Mouse (Mus musculus) left cerebral cortex, postnatal 4 days (tissue): ENCODE data around the gene Rnase2b. TPM values are rescaled to one million over a fixed set of nuclear protein-coding genes. Genes with fewer than 3 reads are reported as not detected.
A peak's percentile ranks its signal among the peaks of the same experiment; 100 is the strongest.
"Not testable (repeated sequence)": the region's sequence is repeated elsewhere in the genome, so short reads cannot be mapped to it uniquely, and the experiment has no call there.

Source experiments
- DNase-seq: peaks from one replicate; pipeline ENCODE4 v3.0.0-alpha.2; 2022
- intact Hi-C: fragments of 180-260 bp; cut with DNase I; formaldehyde crosslinking; loops from one replicate; pipeline ENCODE4 v1.15.1; 2025
- total RNA-seq, 2 experiments: library from RNA; stranded (reverse); gene quantifications; 2 replicates each; pipeline ENCODE4 v1.2.3; 2021

The Rnase2b gene
- total RNA-seq, 2 experiments from 2014 or later: not detected

DNA sequence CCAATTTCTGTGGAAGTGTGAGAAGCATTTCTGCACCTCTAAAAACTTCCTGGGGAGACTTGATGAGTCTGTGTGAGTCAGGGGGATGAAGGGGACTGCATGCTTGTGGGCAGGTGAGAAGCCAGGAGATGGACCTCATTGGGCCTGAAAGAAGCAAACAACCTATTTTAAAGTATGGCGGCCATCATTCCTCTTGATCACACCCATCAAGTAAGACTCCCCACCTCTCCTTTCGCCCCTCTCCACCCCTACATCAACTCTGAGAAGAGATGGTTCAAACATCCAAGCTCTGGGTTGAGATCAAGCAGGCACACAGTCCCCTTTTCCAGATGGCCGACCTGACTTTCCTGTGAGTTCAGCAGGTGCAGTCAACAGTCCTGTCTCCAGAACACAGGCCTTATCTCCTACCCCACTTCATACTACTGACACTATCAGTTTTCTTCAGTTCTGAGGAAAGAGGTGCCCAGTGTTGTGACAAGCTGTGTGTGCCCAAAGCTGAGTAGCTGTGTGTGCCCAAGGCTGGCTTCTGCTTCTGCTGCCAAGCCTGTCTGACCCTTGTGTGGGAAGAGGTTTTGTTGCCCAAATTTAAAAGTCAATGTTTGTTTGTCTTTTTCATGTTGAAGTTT is 11.7 kb upstream of the Rnase2b start:
- intact Hi-C loops: no loop called here
- DNase-seq: no peak

DNA sequence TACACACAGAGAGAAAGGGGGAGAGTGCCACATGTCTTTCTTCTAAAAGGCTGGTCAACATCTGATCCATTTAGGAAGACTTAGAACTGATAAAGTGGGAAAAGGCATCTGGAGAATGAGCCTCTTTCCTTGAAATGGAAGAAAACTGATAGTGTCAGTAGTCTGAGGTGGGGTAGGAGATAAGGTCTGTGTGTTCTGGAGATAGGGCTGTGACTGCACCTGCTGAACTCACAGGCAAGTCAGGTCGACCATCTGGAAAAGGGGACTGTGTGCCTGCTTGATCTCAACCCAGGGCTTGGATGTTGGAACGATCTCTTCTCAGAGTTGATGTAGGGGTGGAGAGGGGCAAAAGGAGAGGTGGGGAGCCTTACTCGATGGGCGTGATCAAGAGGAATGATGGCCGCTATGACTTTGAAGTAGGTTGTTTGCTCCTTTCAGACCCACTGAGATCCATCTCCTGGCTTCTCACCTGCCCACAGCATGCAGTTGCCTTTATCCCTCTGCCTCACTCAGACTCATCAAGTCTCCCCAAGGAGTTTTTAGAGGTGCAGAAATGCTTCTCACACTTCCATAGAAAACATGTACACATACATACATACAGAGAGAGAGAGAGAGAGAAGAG is 9.7 kb upstream of the Rnase2b start:
- DNase-seq: no peak
- intact Hi-C loops: no loop called here

DNA sequence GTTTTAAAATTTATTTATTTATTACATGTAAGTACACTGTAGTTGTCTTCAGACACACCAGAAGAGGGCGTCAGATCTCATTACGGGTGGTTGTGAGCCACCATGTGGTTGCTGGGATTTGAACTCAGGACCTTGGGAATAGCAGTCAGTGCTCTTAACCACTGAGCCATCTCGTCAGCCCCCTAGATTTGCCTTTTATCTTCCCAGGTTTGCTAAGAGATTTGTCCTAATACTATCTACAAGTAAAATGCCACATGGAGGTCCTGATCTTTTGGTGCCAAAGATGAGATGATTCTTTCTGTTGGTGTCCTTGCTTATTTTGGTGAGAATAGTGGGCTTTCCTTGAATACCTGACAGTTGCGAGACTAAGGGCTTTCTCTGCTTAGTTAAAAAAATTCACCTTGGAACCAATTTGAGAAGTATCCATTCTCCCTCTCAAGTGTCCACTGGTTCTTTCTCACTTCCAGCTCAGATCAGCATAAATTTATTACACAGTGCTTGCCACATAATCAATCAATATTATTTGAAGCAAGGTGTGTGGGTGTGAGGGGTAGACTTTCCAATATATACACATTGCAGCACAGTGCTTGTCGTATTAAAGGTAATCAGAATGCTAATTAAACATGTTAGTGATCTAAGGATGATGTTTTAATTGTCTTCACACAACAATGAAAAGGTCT is 5.9 kb upstream of the Rnase2b start:
- DNase-seq: no peak
- intact Hi-C loops: no loop called here

DNA sequence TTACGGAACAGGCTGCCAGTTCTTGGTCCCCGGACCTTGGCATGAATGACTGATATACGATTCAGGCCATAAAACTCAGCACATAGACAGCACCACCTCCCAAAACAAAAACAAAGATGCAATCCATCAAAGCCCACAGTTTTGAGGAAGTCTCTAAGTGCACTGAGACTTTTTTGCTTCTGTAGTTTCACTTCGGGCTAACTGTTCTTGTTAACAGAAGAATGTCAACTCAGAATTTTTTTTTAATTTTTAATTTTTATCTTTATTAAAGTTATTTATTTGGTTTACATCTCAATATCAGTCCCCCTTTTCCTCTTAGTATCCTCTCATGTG is 5.4 kb upstream of the Rnase2b start:
- DNase-seq: no peak
- intact Hi-C loops: no loop called here

DNA sequence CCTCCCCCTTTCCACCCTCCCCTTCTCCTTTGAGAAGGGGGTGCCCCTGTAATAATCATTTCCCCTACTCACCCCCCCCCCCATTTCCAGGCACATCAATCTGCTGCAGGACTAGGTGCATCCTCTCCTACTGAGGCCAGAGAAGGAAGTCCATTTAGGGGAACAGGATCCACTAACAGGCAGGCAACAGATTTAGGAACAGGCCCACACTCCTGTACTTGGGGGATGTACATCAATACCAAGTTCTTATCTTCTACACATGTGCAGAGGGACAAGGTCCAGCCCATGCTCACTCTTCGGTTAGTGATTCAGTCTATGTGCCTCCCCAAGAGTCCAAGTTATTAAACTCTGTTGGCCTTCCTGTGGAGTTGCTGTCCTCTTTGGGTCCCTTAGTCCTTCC is 5.0 kb upstream of the Rnase2b start:
- no peak for DNase-seq
- intact Hi-C loops: no loop called here

DNA sequence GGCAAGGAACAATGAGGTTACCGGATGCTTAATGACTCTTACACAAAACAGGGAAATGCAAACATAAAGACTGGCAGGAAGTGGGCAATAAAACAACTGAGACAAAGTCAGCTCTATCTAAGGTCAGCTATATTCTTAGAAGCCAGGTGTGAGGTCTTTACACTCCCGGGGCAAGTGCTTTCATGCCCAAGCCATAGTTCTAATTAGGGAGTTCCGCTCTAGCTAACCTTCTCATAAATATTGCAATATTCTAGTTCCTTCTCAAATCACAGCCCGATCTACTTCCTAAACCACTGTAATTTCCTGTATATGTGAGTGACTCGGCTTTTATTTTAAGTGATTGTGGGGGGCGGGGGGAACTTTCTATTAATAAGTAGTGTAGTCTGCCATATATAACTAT is 1.3 kb downstream of the Rnase2b start:
- DNase-seq, intact Hi-C loops: not testable (repeated sequence)

DNA sequence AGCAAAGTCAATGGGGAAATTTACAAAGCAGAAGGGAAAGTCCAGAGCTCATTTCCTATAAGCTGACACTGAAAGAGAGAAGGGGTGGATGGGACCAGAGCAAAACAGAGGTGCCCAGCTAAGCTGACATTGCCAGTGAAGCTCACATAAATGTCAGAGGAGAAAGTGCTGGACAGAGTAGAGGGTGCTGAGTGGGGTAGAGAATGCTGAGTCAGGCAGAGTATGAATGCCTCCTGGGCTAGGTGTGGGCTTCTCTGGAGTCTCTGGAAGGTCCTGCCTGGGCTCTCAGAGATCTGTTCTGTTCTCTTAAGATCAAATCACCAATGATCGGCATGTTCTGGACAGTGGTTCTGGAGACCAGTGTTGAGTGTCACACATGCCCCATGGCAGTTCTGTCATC is 3.4 kb downstream of the Rnase2b start:
- intact Hi-C loops: no loop called here
- no peak for DNase-seq

DNA sequence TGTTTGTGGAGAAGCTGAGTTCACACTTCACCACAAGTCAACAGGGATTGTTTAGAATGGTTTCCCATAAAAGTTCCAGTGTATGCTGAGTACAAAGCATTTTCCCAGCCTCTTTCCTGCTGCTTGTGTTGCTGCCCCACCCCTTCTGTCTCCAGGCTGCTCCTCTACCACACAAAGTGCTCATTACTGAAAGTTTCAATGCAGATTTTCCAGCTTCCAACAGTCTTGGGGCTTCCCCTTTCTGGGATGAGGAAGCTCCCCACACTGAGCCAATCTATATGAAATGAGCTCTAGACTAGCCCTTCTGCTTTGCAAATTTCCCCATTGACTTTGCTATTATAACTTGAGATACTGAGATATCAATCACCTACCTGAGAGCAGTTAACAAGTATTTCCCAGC is 4.0 kb downstream of the Rnase2b start:
- DNase-seq: no peak
- intact Hi-C loops: no loop called here

DNA sequence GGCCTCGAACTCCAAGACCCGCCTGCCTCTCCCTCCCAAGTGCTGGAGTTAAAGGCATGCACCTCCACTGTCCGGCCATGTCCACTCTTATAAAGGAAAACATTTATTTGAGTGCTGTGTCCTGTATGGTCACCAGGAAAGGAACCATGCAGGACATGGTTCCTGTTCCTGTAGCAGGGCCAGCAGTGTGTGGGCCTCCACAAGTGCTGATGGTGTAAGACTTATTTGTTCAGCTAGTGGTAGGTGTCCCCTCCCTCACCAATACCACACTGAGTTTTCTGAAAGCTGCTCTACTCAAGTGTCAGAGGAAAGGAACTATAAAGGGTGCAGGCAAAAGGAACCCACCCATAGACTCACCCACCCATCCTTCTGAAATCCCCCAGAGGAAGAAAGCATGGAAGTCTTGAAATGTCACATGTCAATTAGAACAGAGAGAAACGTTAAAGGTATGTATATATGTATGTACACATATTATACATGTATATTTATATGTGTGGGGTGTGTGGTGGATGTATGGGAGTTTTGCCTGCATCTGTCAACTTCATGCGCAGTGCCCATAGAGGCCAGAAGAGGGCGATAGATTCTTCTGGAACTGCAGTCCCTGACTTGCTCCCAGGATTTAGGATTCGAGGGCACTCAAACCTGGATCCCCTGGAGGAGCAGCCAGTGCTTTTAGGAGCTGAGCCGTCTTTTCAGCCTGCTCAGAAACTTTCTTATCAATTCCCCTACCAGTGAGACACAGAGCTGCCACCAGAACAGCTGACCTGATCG is 10.2 kb downstream of the Rnase2b start:
- DNase-seq: peak; percentile 43
- intact Hi-C loops: loop anchor here (10.0 kb wide), 1 partner anchor 173 kb away; no protein-coding TSS in a partner anchor

DNA sequence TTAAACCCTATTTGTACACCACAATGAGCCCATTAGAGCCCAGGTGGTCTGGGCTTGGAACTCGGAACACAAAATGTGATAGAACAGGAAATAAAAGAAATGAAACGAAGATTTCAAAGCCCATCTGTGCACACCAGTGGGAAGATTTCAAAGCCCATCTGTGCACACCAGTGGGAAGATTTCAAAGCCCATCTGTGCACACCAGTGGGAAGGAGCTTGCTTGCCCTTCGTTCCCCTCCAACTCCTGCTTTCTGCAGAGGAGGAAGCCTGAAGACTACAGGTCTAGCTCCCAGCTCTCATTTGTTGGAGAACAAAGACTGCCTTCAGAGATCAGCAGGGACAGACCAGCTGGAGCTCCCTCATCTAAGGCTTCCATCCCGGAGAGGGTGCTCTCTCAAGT is 10.9 kb downstream of the Rnase2b start:
- DNase-seq: not testable (repeated sequence)
- intact Hi-C loops: loop anchor here (10.0 kb wide), 1 partner anchor 172 kb away; no protein-coding TSS in a partner anchor

DNA sequence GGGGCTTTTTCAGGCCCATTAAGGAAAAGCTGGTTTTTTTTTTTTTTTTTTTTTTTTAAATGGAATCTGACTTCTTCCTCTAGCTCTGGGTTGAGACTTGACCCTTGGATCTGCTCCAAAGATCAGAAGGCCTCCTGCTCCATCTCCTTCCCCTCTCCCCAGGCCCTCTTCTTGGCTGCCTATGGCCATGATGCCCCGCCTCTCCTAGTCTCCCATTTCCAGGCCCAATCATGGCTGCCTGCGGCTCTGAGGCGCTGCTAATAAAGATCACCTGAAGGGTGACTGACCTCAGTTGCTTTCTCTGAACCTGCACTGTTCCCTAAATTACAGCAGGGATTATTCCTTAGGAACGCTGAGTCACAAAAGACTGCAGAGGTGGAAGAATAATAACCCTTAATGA is 11.8 kb downstream of the Rnase2b start:
- no peak for DNase-seq
- intact Hi-C loops: loop anchor here (10.0 kb wide), 1 partner anchor 171 kb away; no protein-coding TSS in a partner anchor

DNA sequence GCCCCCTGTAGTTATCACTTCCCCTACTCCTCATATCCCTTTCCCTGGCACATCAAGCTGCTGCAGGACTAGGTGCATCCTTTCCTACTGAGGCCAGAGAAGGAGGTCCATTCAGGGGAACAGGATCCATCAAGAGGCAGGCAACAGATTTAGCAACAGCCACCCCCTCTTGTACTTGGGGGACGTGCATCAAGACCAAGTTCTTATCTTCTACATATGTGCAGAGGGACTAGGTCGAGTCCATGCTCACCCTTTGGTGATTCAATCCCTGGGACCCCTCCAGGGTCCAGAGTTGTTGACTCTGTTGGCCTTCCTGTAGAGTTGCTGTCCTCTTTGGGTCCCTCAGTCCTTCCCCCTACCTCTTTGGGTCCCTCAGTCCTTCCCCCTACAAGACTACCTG is 19.0 kb downstream of the Rnase2b start:
- DNase-seq, intact Hi-C loops: not testable (repeated sequence)

DNA sequence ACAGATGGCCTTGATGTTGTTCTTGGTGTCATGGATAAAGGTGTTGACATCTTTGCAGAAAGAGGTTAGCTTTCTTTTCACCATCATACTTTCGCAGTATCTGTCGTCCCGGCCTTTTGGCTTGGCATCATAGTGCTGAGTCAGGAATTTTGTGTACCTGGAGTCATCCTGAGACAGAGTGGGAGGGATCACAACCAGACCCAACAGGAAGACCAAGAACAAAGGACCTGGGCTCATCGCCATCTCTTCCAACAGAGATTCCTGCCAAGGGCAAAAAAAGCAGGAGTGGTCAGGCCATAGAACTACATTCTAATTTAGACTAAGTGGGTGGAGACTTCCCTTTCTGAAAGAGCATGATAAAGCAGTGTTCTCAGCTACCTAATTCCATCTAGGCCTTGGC is 33.6 kb downstream of the Rnase2b start:
- intact Hi-C loops: no loop called here

DNA sequence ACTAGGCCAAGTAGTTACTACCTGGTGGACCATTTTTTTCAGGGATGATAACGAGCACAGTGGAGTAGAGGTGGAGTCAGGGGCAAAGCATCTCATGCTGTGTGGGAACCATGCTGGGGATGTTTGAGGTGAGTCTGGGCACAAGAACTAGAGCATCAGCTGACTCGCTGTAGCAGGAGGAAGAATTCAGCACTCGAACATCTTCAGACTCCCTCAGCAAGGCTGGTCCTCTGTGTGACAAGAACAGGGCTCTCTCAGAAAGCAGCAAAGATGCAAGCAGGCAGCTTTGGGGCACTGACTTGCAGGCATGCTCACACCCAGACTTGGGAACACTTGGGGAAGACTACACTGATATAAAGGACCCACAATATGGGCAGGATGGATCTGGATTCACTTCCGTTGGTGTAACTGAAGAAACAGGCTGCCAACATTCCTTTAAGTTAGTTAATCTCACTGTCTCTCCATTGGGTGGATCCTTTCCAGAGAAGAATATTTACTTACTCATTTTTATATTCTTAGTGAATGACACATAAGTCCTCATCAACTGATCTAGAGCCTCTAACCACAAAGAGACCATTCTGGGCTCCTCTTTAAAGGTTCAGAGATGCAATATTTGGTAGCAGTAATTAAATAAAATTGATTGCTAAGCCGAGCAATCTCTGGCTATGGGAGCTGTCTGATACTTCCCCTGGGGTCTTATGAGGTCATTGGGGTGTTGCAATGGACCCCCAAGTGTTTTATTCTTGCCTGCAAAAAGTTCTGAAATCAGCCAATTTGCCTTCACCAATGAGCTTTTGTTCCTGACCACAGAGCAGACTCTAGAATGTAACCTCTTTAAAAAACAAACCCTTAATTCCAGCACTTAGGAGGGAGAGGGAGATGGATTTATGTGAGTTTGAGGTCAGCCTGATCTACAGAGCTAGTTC is 37.3 kb downstream of the Rnase2b start, which contains the start of gene Ang2:
Gene Ang2 (minus strand): TSS at position 51 of the 926 bp plus-strand sequence.
- intact Hi-C loops: no loop called here
- DNase-seq: no peak

More for the DNA sequence above, 33.6 kb downstream of the Rnase2b start:
- DNase-seq: no peak

DNA sequence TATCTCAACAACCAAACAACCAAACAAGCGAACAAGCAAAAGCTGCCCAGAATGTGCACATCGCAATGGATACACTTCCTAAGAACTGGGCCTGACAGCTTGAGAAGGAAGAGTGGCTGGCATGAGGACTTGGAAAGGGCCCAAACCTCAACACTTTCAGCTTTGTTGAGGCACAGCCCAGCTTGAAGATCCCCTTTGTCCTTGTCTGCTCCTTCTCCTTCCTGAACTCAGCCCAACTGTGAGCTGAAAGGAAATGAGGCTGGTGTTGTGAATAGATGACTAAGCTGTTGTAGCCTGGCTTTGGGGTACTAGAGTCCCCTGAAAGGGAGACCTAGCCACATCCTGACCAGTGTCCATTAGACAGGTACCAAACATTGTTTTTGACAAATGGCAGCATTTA is 38.0 kb downstream of the Rnase2b start:
- DNase-seq: peak; percentile 3
- intact Hi-C loops: no loop called here

DNA sequence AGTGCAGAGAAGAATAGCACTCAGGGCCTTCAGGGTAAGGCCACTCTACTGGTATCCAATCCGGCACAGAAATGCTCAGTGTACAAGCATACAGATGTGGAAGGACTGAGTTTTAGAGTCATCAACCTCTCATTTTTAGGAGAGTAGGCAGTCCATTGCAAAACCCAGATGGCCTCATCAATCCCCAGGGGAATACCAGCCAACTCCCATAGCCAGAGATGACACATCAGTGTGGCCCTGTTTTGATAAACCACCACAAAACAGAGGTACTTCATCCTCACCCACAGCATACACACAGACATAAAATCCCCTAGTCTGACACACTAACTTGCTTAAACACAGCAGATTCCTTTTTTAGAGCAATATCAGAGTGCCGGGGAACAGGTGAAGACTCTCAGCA is 38.4 kb downstream of the Rnase2b start:
- no peak for DNase-seq
- intact Hi-C loops: no loop called here

DNA sequence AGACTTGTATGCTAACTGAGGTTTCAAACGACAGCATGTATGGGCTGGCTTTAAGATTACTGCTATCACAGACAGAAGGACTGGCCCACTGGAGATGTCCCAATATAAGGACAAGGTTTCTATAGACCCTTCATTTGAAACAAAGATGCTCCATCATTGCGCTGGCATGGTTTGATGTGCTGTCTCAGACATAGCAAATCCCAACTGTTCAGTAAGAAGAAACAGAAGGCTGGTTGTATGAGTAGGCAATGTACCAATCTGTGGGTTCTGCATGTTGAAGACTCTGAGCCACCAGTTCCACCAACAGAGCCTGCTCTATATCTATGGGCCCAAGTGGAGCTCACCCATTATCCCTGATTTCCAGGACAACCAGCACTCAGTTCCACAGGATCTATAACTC is 41.1 kb downstream of the Rnase2b start, which contains the start of gene Ear14:
Gene Ear14 (plus strand): TSS at position 277 of the 400 bp plus-strand sequence.
- DNase-seq: no peak
- intact Hi-C loops: no loop called here
